Mouse (Mus musculus) lung, adult 2 months (tissue): ENCODE measurements around the gene Fsip2.

ENCODE experiments used
- CTCF ChIP-seq: fragments of 200-500 bp; IDR thresholded peaks from 2 replicates; pipeline ENCODE4 v1.5.1; 2011; ENCODE audit warnings: mild to moderate bottlenecking, low read length, control low read depth; ENCODE audit not compliant: insufficient read depth
- POLR2A ChIP-seq: fragments of 200-500 bp; IDR thresholded peaks from 2 replicates; pipeline ENCODE4 v1.6.1; 2011; ENCODE audit warnings: low read depth, mild to moderate bottlenecking, control low read depth, low read length, borderline replicate concordance; ENCODE audit errors: extremely low read depth

GRCm38 (mm10) chr2:83025853-83026252, 82.4 kb downstream of the Fsip2 start:
- TF ChIP-seq CTCF (no peak), POLR2A (no peak)
